Mouse (Mus musculus) ovary, postnatal 36 days (tissue): ENCODE results near the gene Serpinb12.
"Not testable (repeated sequence)": the region's sequence is repeated elsewhere in the genome, so short reads cannot be mapped to it uniquely, and the experiment has no call there.

Source experiments
- DNase-seq: peaks from one replicate; pipeline ENCODE4 v3.0.0; 2022; ENCODE audit warnings: low spot score, mixed read lengths

Serpinb12 gene

GRCm38 (mm10) chr1:106934265-106934664, at the start of gene Serpinb12:
Gene Serpinb12, plus strand, starts transcription at chr1:106934449.
- DNase-seq, result no peak

GRCm38 (mm10) chr1:106895142-106895541, 39.1 kb upstream of the Serpinb12 start:
- DNase-seq, result not testable (repeated sequence)

- DNase-seq, result no peak
These were observed 32.8 kb upstream of the Serpinb12 start for GRCm38 (mm10) chr1:106901406-106901805.

- DNase-seq, result no peak
These were observed 2.3 kb upstream of the Serpinb12 start for GRCm38 (mm10) chr1:106931954-106932353.

- DNase-seq, result no peak
These were observed 591 bp upstream of the Serpinb12 start for GRCm38 (mm10) chr1:106933658-106934057.

GRCm38 (mm10) chr1:106947217-106947616, 13.0 kb downstream of the Serpinb12 start:
- DNase-seq, result no peak

- DNase-seq, result no peak
These were observed 25.7 kb downstream of the Serpinb12 start for GRCm38 (mm10) chr1:106959981-106960380.

- peak; percentile 8 for DNase-seq
These were observed 26.8 kb downstream of the Serpinb12 start for GRCm38 (mm10) chr1:106961023-106961422.

GRCm38 (mm10) chr1:106980684-106981083, 46.4 kb downstream of the Serpinb12 start, which contains the start of gene Serpinb13:
Gene Serpinb13, plus strand, starts transcription at chr1:106980984.
- no peak for DNase-seq

- no peak for DNase-seq
These were observed 48.8 kb downstream of the Serpinb12 start for GRCm38 (mm10) chr1:106983092-106983491.

GRCm38 (mm10) chr1:106983865-106984264, 49.6 kb downstream of the Serpinb12 start:
- DNase-seq, result no peak

- DNase-seq, result peak; percentile 27
These were observed 66.2 kb downstream of the Serpinb12 start for GRCm38 (mm10) chr1:107000424-107000823.

- DNase-seq, result no peak
These were observed 67.5 kb downstream of the Serpinb12 start for GRCm38 (mm10) chr1:107001754-107002153.

- DNase-seq, result no peak
These were observed 72.1 kb downstream of the Serpinb12 start for GRCm38 (mm10) chr1:107006316-107006715.
